Mouse (Mus musculus) thymus, adult 2 months (tissue): ENCODE measurements around the gene Gstt3.

Experiments used
- CTCF ChIP-seq: fragments of 200-500 bp; IDR thresholded peaks from 2 replicates; pipeline ENCODE4 v1.5.1; 2012; ENCODE audit warnings: mild to moderate bottlenecking, control low read depth, low read length, moderate library complexity, borderline replicate concordance; ENCODE audit not compliant: control insufficient read depth, poor library complexity, insufficient read depth; ENCODE audit errors: extremely low read depth
- POLR2A ChIP-seq: fragments of 200-500 bp; IDR thresholded peaks from 2 replicates; pipeline ENCODE4 v1.6.1; 2012; ENCODE audit warnings: mild to moderate bottlenecking, low read length, control low read depth, moderate library complexity; ENCODE audit not compliant: control insufficient read depth, poor library complexity, insufficient read depth; ENCODE audit errors: extremely low read depth

GRCm38 (mm10) chr10:75794880-75795279 is 13.7 kb upstream of the Gstt3 start:
- TF ChIP-seq CTCF (no peak), POLR2A (no peak)
